In genomic region chr12:105188980-105189379, GRCm38 (mm10) we compare ENCODE assay signal across 17 mouse cellular contexts. TPM values are rescaled to one million over a fixed set of nuclear protein-coding genes. Genes with fewer than 3 reads are reported as not detected.
DNase-seq lines count a peak whose midpoint lies in the region; ATAC-seq and TF ChIP-seq lines count a peak whose summit lies in the region.
"Not testable (repeated sequence)": the region's sequence is repeated elsewhere in the genome, so short reads cannot be mapped to it uniquely, and the experiment has no call there.
"Had no signal": no experiment of that assay in that cellular context is flagged by ENCODE, and none has a peak within 500 bp of the region (broad histone marks: within the 10 kb centered on the region; RNA-seq: fewer than 3 reads in every experiment).

No protein-coding gene starts in this region.

- not testable (repeated sequence) for H3K9ac ChIP-seq in heart, adult 2 months (ENCODE audit: low read depth, low read length); kidney, embryonic 14.5 days (ENCODE audit: low read depth, low read length)

- not testable (repeated sequence) for TF ChIP-seq EP300 in heart, adult 2 months (IDR thresholded peaks at IDR 0.05; ENCODE audit: insufficient read depth, low read depth, low read length)

- not testable (repeated sequence) for H3K36me3 ChIP-seq in heart, adult 2 months (ENCODE audit: control insufficient read depth, insufficient read depth, low read length); kidney, embryonic 14.5 days (ENCODE audit: control insufficient read depth, insufficient read depth, low read length)

- TF ChIP-seq POLR2A in heart, adult 2 months (IDR thresholded peaks at IDR 0.05; ENCODE audit: insufficient read depth, low read depth, low read length), result not testable (repeated sequence)

- WGBS in heart, adult 2 months, result 28% methylated on average over 2 of the region's 2 CpGs
- 48% methylated on average over 2 of the region's 2 CpGs for WGBS in kidney, embryonic 14.5 days

- not testable (repeated sequence) for H3K4me3 ChIP-seq in heart, adult 2 months; kidney, embryonic 14.5 days (ENCODE audit: low read length)

- H3K4me1 ChIP-seq in heart, adult 2 months (ENCODE audit: control insufficient read depth, insufficient read depth, low read length); kidney, embryonic 14.5 days (ENCODE audit: control insufficient read depth, insufficient read depth, low read length): not testable (repeated sequence)

- H3K9me3 ChIP-seq in kidney, embryonic 14.5 days (ENCODE audit: control insufficient read depth, low read length), result not testable (repeated sequence)

- H3K4me2 ChIP-seq in kidney, embryonic 14.5 days (replicated peaks; ENCODE audit: low read depth, low read length), result not testable (repeated sequence)

- peak; percentile 37 for DNase-seq in adrenal gland, postnatal 10 days
- DNase-seq in heart, adult 2 months, result peak in 1 of 2 experiments; percentile 20
- DNase-seq in left cerebral cortex, postnatal 4 days, result peak; percentile 9
- DNase-seq in lung, postnatal 36 days, result peak; percentile 0
- peak; percentile 6 for DNase-seq in right cerebral cortex, postnatal 4 days

- not testable (repeated sequence) for H3K79me2 ChIP-seq in heart, adult 2 months (replicated peaks; ENCODE audit: control insufficient read depth, insufficient read depth, low read length)

- peak; percentile 53 for TF ChIP-seq CTCF in heart, adult 2 months (IDR thresholded peaks at IDR 0.05)

- H3K27me3 ChIP-seq in heart, adult 2 months (ENCODE audit: control insufficient read depth, insufficient read depth, low read length); kidney, embryonic 14.5 days (ENCODE audit: control insufficient read depth, insufficient read depth, low read length): not testable (repeated sequence)

- intact Hi-C loops in heart, adult 2 months (cut with DNase I); left cerebral cortex, postnatal 4 days (cut with DNase I): not testable (repeated sequence)

- not testable (repeated sequence) for H3K27ac ChIP-seq in heart, adult 2 months; kidney, embryonic 14.5 days (ENCODE audit: low read depth, low read length)

- peak; percentile 92 for ATAC-seq in common myeloid progenitor, adult 5-6 weeks (replicated peaks; ENCODE audit: low read depth, poor library complexity, severe bottlenecking)
- ATAC-seq in kidney, embryonic 14.5 days (ENCODE audit: low FRiP score, low TSS enrichment), result peak; percentile 43; the same call in 1 of the 2 replicates

RNA-seq across cellular contexts. Expression of gene Tcl1b3, which starts 1.9 kb away (rescaled TPM):
- total RNA-seq in adrenal gland, postnatal 10 days (2021), result not detected
- total RNA-seq in common myeloid progenitor, adult 5-6 weeks (2017), result not detected in 2 replicates
- not detected for total RNA-seq in heart, adult 2 months (2021)
- not detected in 2 replicates for polyA plus RNA-seq in heart, adult 2 months (2012; rRNA removed)
- polyA plus RNA-seq in kidney, embryonic 14.5 days (2014; fragmentation: Nextera tagmentation; extraction: Ambion mirVana), result not detected in 2 replicates
- total RNA-seq in left cerebral cortex, postnatal 4 days (2021), result not detected
- total RNA-seq: heart, adult 8-10 months; heart, postnatal 25 days; left cerebral cortex, adult 8-10 months had no signal
- polyA plus RNA-seq: activated CD4-positive, CD25-positive, alpha-beta regulatory T cell, adult 4 months; embryonic facial prominence, embryonic 11.5 days; forebrain, embryonic 10.5 days; limb, embryonic 14.5 days; midbrain, embryonic 14.5 days; neural tube, embryonic 11.5 days; stomach, embryonic 16.5 days had no signal

RNA-seq across cellular contexts. Expression of gene Tcl1b4, which starts 12.8 kb away (rescaled TPM):
- total RNA-seq in adrenal gland, postnatal 10 days (2021), result not detected
- not detected in 2 replicates for total RNA-seq in common myeloid progenitor, adult 5-6 weeks (2017)
- not detected for total RNA-seq in heart, adult 2 months (2021)
- polyA plus RNA-seq in heart, adult 2 months (2012; rRNA removed), result not detected in 2 replicates
- not detected in 2 replicates for polyA plus RNA-seq in kidney, embryonic 14.5 days (2014; fragmentation: Nextera tagmentation; extraction: Ambion mirVana)
- total RNA-seq in left cerebral cortex, postnatal 4 days (2021), result not detected
- total RNA-seq: heart, adult 8-10 months; heart, postnatal 25 days; left cerebral cortex, adult 8-10 months had no signal
- polyA plus RNA-seq: activated CD4-positive, CD25-positive, alpha-beta regulatory T cell, adult 4 months; embryonic facial prominence, embryonic 11.5 days; forebrain, embryonic 10.5 days; limb, embryonic 14.5 days; midbrain, embryonic 14.5 days; neural tube, embryonic 11.5 days; stomach, embryonic 16.5 days had no signal

RNA-seq across cellular contexts. Expression of gene Tcl1b5, which starts 12.8 kb away (rescaled TPM):
- not detected for total RNA-seq in adrenal gland, postnatal 10 days (2021)
- total RNA-seq in common myeloid progenitor, adult 5-6 weeks (2017), result not detected in 2 replicates
- not detected for total RNA-seq in heart, adult 2 months (2021)
- polyA plus RNA-seq in heart, adult 2 months (2012; rRNA removed), result not detected in 2 replicates
- not detected in 2 replicates for polyA plus RNA-seq in kidney, embryonic 14.5 days (2014; fragmentation: Nextera tagmentation; extraction: Ambion mirVana)
- not detected for total RNA-seq in left cerebral cortex, postnatal 4 days (2021)
- total RNA-seq: heart, adult 8-10 months; heart, postnatal 25 days; left cerebral cortex, adult 8-10 months had no signal
- polyA plus RNA-seq: activated CD4-positive, CD25-positive, alpha-beta regulatory T cell, adult 4 months; embryonic facial prominence, embryonic 11.5 days; forebrain, embryonic 10.5 days; limb, embryonic 14.5 days; midbrain, embryonic 14.5 days; neural tube, embryonic 11.5 days; stomach, embryonic 16.5 days had no signal

RNA-seq across cellular contexts. Expression of gene Tcl1b1, which starts 29.5 kb away (rescaled TPM):
- total RNA-seq in adrenal gland, postnatal 10 days (2021), result not detected
- total RNA-seq in common myeloid progenitor, adult 5-6 weeks (2017), result not detected in 2 replicates
- not detected for total RNA-seq in heart, adult 2 months (2021)
- not detected in 2 replicates for polyA plus RNA-seq in heart, adult 2 months (2012; rRNA removed)
- polyA plus RNA-seq in kidney, embryonic 14.5 days (2014; fragmentation: Nextera tagmentation; extraction: Ambion mirVana), result not detected in 2 replicates
- total RNA-seq in left cerebral cortex, postnatal 4 days (2021), result not detected
- total RNA-seq: heart, adult 8-10 months; heart, postnatal 25 days; left cerebral cortex, adult 8-10 months had no signal
- polyA plus RNA-seq: activated CD4-positive, CD25-positive, alpha-beta regulatory T cell, adult 4 months; embryonic facial prominence, embryonic 11.5 days; forebrain, embryonic 10.5 days; limb, embryonic 14.5 days; midbrain, embryonic 14.5 days; neural tube, embryonic 11.5 days; stomach, embryonic 16.5 days had no signal

RNA-seq across cellular contexts. Expression of gene Tcl1, which starts 33.6 kb away (rescaled TPM):
- under 1 TPM; 0.21 to 0.39 TPM for total RNA-seq in adrenal gland, postnatal 10 days (2021)
- total RNA-seq in common myeloid progenitor, adult 5-6 weeks (2017), result not detected in 2 replicates
- not detected for total RNA-seq in heart, adult 2 months (2021)
- not detected in 2 replicates for polyA plus RNA-seq in heart, adult 2 months (2012; rRNA removed)
- polyA plus RNA-seq in kidney, embryonic 14.5 days (2014; fragmentation: Nextera tagmentation; extraction: Ambion mirVana), result not detected in 2 replicates
- total RNA-seq in left cerebral cortex, postnatal 4 days (2021), result not detected
- total RNA-seq: heart, adult 8-10 months; heart, postnatal 25 days; left cerebral cortex, adult 8-10 months had no signal
- polyA plus RNA-seq: embryonic facial prominence, embryonic 11.5 days; forebrain, embryonic 10.5 days; limb, embryonic 14.5 days; midbrain, embryonic 14.5 days; neural tube, embryonic 11.5 days; stomach, embryonic 16.5 days had no signal
